Mouse (Mus musculus): ENCODE data around the gene Gm10300. TPM values are rescaled to one million over a fixed set of nuclear protein-coding genes. Genes with fewer than 3 reads are reported as not detected.

Gm10300 gene
- total RNA-seq, 2 experiments from 2014 or later, result 0.13 TPM; not detected in 1

GRCm38 (mm10) chr4:132078296-132078714 lies 3.8 kb downstream of the Gm10300 start:
- peak; percentile 60 to 75 for DNase-seq

DNA sequence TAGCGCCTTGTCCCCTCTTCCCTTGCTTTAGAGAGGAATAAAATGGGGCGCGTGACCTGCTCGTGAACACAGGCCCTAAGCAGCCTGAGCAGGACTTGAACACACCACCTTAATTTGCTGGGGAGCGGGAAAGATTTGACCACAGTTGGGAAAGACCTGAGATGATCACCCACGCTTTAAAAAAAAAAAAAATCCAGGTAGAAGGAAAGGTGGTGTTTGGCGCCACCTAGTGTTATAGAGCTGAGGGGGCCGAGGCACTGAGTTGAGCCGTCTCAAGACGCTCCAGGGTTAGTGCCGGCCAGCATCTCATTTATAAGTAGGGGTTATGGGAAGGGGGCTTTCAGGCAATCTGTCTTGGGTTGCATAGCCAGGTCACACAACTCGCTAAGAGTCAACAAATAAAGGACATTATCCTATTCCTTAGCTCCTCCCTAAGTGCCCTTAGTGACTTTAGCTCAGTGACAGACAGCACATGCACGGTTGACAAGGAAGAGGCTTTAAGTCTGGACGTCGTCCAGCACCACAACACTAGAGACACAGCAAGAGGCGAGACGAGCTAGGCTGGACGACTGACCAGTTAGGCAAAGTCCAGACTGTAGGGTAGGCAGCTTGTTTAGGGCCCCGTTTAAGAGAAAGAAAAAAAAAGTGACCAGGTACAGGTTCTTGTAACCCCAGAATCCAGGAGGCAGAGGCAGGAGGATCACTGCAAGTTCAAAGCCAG lies 5.2 kb downstream of the Gm10300 start:
- peak; percentile 68 to 89 for DNase-seq

DNA sequence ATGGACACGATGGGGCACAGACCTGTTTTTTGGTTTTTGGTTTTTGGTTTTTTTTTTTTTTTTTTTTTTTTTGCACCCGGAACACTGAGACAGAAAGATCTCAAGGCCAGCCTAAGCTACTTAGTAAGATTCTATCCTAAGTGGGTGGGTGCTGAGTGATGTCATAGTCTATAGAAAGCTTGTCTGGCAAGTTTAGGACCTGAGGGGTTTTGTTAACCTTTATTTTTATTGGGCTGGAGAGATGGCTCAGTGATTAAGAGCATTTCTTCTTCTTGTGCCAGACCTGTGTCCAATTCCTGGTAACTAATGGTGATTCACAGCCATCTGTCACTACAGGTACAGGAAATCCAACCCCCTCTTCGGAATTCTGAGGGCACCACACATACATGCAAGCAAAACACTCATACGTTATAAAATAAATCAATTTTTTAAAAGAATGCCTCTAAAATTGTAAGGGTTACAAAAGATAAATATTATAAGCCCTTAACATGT lies 6.0 kb downstream of the Gm10300 start:
- DNase-seq, result no peak

DNA sequence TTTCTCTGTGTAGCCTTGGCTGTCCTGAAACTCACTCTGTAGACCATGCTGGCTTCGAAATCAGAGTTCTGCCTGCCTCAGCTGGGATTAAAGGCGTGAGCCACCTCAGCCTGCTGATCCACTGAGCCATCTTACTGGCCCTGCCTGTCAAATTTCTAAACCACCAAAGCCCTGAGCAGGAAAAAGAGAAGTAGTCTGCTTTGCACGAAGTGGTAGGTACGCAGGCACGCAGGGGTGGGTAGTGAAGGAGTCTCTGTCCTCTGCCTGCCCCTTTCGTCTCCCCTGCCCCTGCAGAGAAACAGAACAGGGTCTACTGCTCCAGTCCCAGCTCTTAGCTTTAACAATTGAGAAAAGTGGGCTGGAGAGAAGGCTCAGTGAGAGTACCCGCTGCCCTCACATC lies 10.6 kb downstream of the Gm10300 start:
- no peak for DNase-seq

DNA sequence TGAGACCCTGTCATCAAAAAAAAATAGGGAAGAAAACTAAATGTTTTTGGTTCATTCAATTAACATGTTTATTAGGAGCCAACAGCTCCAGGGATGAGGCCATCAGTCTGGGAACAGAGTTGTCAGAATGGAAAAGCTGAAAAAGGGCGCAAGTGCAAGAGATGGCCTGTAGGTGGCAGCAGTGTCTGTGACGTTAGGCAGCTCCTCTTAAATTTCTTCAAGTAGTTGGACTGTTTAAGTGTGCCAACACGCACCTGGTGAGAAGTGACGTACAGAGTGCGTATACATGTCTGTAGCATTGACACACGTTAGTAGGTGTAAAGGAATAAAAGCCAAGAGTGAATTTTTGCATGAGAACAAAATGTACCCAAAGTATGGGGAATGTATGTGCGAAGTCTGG lies 14.4 kb downstream of the Gm10300 start:
- DNase-seq, result peak; percentile 47 to 76

DNA sequence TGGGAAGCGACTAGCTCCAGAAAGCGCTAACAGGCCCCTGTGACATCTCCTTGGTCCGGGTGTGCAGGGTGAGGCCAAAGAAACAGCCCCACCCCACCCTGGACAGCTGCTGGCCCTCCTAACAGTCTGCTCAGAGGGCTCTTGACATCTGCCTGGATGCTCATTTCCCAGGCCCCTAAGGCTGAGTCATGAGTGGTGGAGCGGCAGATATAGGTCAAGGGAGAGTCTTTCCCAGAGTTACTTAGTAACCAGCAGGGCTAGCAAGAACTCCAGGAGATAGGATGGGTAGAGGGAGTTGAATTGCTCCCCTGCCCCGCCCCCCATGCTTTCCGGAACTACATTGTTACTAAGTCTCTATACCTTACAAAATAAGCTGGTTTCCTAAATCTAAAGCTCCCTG lies 18.6 kb downstream of the Gm10300 start:
- DNase-seq, result peak in 1 of 2 experiments; percentile 15

DNA sequence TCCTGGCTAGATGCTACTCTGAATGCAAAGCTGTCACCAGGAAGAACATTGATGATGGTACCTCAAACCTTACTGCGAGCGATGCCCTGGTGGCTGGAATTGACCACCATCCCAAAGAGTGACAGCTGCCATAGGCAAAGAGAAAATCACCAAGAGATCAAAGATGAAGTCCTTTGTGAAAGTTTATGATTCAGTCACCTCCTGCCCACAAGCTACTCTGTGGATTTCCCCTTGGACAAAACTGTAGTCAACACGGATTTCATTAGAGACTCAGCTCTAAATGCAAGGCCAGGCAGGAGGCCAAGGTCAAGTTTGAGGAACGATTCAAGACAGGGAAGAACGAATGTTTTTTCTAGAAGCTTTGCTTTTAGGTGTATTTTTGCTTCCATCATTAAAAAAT lies 19.4 kb downstream of the Gm10300 start:
- no peak for DNase-seq

GRCm38 (mm10) chr4:132095043-132095442 lies 20.5 kb downstream of the Gm10300 start:
- DNase-seq, result no peak

DNA sequence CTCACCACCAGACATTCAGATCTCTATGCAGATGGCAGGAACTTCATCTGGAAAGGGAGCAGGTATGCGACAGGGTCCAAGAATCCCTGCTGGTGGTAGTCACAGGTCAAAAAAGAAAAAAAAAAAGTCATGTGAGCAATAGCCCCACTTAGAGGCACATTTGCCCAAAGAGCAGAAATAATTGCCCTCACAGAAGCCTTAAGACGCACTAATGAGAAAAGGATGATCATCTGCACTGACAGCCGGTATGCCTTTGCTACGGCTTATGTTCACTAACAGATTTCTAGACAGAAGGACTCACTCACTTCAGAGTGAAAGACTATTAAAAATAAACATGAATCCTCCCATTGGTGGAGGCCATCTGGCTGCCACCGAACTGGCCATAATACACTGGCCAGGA lies 25.1 kb downstream of the Gm10300 start:
- no peak for DNase-seq

DNA sequence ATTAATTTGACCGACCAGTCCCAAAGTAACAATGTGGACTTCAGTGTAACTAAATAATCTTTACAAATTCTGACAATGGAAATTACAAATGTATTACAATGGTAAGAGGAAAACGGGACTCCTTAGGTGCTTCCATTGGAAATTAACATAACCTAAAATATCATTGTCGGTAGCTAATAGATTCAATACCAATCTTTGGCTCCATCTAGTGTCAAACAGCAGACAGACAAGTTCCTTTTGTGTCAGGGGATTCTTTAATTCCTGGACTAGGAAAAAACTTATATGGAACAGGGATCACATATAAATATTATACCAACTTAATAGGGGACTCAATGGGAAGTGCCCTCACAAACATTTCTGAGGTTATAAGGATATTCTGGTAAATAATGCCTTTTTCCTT lies 26.7 kb downstream of the Gm10300 start:
- DNase-seq, result no peak

- peak; percentile 27 to 33 for DNase-seq
Measured at GRCm38 (mm10) chr4:132108221-132108620, 33.7 kb downstream of the Gm10300 start.

DNA sequence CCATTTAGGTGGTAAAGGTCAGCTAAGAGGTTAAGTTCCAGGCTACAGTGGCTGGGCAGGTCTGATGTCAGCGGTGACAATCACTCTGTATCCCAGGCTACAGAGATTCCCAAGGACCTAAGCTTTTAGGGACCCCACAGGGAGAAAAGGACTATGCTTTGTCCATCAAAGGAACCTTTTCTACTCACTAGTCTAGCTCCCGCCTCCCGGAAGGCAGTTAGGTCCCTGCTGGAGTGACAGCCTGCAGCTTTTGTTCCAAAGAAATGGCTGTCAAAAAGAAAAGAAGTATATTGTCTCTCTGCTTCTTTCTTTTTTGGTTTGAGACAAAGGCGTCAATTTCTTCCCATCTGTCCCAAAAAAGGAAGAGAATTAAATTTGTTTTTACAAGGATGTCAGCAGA lies 36.7 kb downstream of the Gm10300 start:
- DNase-seq, result no peak

GRCm38 (mm10) chr4:132113411-132114095 lies 39.1 kb downstream of the Gm10300 start:
- DNase-seq, result no peak

DNA sequence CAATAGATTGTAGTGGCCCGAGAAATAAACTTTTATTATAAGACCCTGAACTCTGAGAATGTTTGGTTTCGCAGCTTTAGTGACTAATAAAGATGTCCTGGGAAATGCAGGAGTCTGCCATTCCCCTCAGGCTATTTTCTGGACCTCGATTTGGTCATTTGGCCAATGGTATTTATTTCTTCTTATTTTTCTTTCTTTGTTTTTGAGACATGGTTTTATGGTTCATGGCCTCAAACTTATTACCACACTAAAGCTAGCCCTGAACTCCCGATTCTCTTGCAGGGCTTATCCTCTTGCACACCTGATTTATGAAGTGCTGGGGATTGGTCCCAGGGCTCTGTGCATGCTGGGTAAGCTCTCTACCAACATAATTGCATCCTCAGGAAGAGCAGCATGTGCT lies 41.8 kb downstream of the Gm10300 start:
- DNase-seq, result no peak

GRCm38 (mm10) chr4:132119566-132119965 lies 45.1 kb downstream of the Gm10300 start:
- DNase-seq, result no peak

DNA sequence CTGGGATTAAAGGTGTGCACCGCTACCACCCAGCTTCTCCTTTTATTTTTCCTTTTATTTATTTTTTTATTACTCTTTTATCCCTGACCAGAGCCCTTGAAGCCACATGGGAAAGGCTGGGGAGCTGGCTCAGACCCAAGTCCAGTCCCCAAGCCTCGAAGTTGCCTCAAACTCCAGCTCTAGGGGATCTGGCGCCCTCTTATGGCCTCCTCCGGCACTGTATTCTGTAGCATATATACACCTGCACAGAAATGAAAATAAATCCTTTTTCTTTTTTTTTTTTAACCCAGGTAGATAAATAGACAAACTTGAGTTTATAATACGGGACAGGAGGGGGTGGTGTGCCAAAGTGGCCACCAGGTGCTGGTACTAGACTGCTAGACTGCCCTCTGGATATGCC lies 47.2 kb downstream of the Gm10300 start:
- no peak for DNase-seq

GRCm38 (mm10) chr4:132123166-132123565 lies 48.7 kb downstream of the Gm10300 start:
- DNase-seq, result no peak

Other genes starting within 250 kb of the Gm10300 start
- 1 to 10 TPM; 4.6 to 9.5 TPM for gene Ptpru, start 236.4 kb upstream of the Gm10300 start, total RNA-seq (2021)
- 10 to 100 TPM; 25.0 to 32.3 TPM for gene Mecr, start 231.2 kb upstream of the Gm10300 start, total RNA-seq (2021)
- 10 to 100 TPM; 31.2 to 32.9 TPM for gene Srsf4, start 201.1 kb upstream of the Gm10300 start, total RNA-seq (2021)
- gene Tmem200b, start 152.9 kb upstream of the Gm10300 start, total RNA-seq (2021), result 1 to 10 TPM; 5.6 to 6.7 TPM
- 100 to 1,000 TPM; 110 to 142 TPM for gene Epb41, start 624 bp downstream of the Gm10300 start, total RNA-seq (2021)
- under 1 TPM; 0.17 to 0.18 TPM for gene Oprd1, start 69.8 kb downstream of the Gm10300 start, total RNA-seq (2021)
- gene Ythdf2, start 137.6 kb downstream of the Gm10300 start, total RNA-seq (2021), result 10 to 100 TPM; 26.7 to 30.8 TPM
- gene Gmeb1, start 186.9 kb downstream of the Gm10300 start, total RNA-seq (2021), result 1 to 10 TPM; 9.1 to 9.4 TPM
- 10 to 100 TPM; 31.7 to 32.9 TPM for gene Taf12, start 199.7 kb downstream of the Gm10300 start, total RNA-seq (2021)
- gene Rab42, start 228.7 kb downstream of the Gm10300 start, total RNA-seq (2021), result 1 to 10 TPM in 1 of 2 experiments, under 1 TPM in 1; 0.84 to 1.2 TPM

Measured in heart, adult 18-20 months (tissue).